Mouse (Mus musculus) kidney, adult 9 months (tissue): ENCODE measurements around the gene Sae1.

Experiments
- DNase-seq: peaks from one replicate; pipeline ENCODE4 v3.0.0; 2022

Gene Sae1

DNA sequence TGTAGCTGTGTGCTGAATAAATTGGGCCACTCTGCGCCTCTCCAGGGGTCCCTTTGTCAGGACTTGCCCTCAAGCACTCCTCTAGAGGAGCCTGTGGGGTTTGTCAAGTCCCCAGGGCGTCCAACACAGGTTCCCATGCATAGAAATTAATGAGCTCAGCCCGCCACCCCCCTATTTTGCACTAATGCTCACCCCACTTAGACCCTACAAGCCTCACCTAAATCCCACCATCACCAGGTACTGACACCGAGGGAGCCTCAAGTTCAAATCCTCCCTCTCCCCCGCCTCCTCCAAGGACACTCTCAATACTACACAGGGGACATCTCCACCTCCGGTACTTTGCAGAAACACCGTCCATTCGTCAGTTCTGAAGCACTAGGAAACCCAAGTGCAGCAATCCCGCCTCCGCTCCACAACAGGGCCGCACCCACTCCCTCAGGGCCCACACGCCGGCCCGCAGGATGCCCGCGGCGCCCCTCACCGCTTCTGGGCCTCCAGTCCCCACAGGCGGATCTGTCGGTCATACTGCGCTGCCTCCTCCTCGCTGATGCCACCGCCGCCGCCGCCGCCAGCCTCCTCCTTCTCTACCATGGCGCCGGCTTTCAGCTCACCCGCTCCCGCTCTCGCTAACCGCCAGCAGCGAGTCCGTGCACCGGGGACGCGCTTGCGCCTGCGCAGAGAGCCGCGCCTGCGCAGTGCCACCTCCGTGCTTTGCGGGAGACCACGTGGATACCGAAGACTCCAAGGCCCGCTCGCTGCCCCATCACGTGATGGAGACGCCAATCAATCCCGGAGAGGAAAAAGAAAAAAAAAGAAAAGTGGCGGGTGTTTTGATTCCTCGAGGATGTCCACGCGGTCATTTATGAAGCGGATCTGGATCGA lies at the start of gene Sae1:
Gene Sae1 (minus strand): TSS at position 647 of the 882 bp plus-strand sequence.
- DNase-seq: peak; percentile 98

- DNase-seq: no peak
Observed at GRCm38 (mm10) chr7:16435088-16435487, 47.5 kb upstream of the Sae1 start.

GRCm38 (mm10) chr7:16433352-16433971 lies 45.9 kb upstream of the Sae1 start:
- no peak for DNase-seq

DNA sequence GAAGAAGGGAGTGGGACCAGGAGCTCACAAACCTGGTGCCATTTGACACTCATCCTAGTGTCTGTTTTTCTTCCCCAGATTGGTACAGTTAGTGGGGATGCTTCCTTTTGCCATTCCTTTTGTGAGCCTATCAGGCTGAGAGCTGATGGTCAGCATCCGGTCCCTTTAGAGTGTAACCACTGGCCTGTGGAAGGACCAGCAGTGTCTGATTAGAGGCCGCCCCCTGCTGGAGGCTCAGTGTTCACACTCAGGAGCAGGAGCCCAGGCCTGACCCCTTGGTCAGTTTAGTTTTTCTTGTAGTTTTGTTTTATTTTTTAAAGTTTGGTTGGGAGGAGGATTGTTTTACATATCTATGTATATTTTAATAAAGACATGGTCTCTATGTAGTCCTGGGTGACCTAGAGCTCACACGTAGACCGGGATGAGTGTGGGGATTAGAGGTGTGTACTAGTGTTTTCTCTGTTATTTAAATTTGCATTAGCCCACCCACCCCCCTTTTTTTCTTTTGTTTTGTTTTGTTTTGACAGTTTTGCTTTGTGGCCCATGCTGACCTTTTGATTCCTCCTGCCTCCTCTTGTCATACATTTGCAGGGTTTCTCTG lies 38.6 kb upstream of the Sae1 start:
- DNase-seq: peak; percentile 88

GRCm38 (mm10) chr7:16425721-16426120 lies 38.1 kb upstream of the Sae1 start:
- DNase-seq: no peak

- no peak for DNase-seq
Observed at GRCm38 (mm10) chr7:16423731-16424130, 36.1 kb upstream of the Sae1 start.

GRCm38 (mm10) chr7:16422222-16422856 lies 34.7 kb upstream of the Sae1 start:
- peak; percentile 62 for DNase-seq

DNA sequence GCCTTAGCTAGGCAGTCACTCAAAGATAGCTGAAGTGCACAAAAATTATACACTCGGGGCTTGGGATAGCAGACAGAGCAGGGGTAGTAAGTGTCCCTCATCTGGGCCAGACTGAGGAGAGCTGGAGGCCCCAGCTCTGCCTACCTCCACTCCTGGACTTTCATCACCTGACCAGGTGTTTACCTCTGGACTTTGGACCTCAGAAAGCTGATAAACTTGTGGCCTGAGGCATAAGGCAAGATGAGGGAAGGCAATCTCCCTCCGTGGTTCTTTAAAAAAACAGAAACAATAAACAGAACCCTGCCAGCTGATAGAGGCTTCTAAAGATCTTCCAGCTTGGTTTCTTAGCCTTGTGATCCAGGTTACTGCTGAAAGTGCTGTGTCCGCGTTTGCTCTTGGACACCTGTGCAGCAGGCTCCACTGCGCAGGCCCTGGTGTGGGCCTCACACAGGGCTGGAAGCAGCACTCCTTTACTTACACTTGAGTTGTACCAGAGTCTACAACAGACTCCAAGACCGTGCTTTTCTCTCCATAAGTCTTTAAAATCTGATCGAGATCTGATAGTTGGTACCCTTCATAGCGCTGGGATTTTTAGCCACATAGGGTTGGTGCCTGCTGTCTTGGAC lies 33.0 kb upstream of the Sae1 start:
- peak; percentile 51 for DNase-seq

DNA sequence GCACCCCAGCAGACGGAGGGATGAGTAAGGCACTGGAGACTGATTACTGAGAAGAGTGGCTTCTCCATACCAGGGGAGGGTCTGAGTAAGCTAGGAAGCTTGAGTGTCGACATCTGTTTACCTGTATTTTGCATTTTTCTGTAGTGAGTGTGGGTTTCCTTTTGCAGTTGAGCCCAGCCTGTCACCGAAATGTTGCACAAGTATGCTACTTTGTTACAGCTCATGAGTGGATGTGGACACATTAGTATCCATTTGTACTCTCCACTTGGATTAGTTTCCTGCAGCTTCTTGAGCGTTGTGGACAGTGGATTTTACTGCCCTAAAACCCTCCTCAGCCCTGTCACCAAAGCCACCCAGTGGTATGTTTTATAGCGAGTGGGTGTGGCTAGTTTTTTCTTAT lies 31.1 kb upstream of the Sae1 start:
- DNase-seq: no peak

DNA sequence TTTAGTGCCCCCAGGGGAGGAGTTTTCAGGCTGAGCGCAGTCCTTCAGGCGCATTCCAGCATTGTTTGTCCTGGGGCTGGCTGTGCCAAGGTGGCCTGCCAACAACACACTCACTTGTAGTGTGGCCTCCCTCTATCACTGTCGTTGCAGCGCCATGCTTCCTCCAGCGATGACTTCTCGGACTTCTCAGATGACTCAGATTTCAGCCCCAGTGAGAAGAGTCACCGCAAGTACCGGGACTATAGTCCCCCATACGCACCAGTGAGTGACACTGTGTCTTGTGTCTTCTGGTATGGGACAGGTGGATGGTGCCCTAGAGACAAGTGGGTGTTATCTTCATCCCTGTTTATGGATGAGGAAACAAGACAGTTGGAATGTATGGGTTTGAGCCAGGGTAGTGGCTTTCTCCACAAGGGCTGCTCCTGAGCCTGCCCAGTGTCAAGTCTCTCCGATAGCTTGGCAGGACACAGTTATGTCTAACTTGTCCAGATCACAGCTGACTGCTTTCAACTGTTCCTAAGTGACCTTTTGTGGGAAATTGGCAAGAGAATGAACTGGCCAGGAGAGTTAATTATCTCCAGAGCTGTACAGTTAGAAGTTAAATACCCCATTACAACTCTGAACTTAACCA lies 29.6 kb upstream of the Sae1 start:
- DNase-seq: peak; percentile 92

DNA sequence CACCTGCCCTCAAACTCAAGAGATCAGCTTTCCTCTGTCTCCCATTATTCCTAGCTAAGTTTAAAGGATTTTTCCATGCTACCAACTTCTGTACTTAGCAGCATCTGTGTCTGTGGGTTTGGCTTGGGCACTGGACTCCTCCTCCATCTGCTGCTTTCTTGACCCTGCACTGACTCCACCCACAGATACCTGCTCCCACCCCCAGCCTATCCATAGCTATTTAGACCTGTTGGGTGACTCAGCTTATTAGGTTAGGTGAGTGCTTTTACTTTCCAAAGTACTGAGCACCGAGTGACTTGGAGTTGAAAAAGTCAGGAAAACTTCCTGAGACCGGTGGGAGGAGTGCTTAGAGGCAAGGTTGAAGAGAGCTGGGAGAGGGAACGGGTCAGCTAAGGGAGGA lies 27.8 kb upstream of the Sae1 start:
- peak; percentile 76 for DNase-seq

GRCm38 (mm10) chr7:16412930-16413329 lies 25.3 kb upstream of the Sae1 start:
- no peak for DNase-seq

GRCm38 (mm10) chr7:16412220-16412896 lies 24.8 kb upstream of the Sae1 start:
- no peak for DNase-seq

DNA sequence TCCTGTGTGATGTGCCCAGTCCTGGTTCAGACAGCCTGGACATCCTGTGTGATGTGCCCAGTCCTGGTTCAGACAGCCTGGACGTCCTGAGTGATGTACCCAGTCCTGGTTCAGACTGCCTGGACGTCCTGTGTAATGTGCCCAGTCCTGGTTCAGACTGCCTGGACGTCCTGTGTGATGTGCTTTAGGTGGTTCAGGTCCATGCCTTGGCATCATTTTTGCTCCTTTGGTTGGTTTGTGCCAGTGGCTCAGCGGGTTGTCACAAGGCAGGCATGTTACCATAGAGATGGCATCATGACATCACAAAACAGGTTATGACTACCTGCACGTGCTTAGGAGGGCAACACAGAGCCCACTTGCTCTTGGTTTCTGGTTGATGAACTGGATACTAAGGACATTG lies 23.5 kb upstream of the Sae1 start:
- no peak for DNase-seq

- no peak for DNase-seq
Observed at GRCm38 (mm10) chr7:16406978-16407377, 19.4 kb upstream of the Sae1 start.

DNA sequence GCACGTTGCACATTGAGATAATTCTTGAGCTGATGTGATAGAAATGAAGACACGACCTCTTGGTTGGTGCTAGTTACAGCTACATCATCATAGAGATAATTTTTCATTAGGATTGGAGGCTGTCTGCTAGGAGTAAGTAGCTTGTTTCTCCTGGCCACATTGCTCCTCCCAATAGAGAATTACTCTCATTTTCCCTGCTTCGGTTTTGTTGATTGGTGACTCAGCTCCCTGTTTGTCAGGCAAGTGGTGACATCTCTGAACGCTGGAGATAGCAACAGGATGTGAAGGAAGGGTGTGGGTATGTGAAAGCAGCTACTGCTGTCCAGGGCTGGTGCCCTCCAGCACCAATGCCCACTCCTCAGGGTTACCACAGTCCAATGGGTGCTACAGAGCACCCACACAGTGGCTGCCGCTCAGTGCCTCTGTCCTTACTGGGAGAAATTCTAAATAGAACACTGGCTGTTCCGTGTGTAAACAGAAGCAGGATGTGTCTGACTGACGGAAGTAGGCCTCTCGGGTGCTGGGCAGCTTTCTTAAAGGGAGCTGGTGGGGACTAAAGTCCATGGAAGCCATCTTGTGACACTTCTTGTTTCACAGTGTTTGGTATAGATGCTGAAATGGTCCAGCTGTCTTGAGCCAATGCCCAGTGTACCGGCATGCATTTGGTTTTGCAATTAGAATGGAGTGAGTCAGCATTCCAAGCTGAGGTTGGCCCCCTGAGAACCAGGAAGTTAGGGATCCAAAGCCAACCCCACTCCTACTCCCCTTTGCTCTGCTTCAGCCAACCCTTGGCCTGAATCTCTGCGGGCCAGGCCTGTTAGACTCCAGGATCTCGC lies 18.1 kb upstream of the Sae1 start:
- DNase-seq: peak; percentile 76

DNA sequence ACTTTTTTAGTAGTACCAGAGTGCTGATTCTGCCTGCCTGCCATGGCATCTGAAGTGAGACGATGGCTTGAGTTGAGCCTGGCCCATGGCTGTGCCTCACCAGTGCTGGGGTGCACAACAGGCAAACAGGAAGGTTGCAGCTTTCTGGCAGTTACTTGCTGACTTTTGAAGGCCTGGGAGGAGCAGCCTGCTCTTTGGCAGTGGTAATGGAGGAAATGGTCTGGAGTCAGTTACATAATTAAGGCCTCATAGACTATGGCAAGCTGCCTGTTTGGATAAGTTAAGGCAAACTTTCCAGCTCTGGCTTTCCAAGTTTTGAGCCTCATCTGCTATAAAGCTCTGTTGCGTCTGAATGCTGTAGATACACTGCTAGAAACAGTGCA lies 17.5 kb upstream of the Sae1 start:
- peak; percentile 81 for DNase-seq

- peak; percentile 35 for DNase-seq
Observed at GRCm38 (mm10) chr7:16404315-16405072, 16.9 kb upstream of the Sae1 start.

DNA sequence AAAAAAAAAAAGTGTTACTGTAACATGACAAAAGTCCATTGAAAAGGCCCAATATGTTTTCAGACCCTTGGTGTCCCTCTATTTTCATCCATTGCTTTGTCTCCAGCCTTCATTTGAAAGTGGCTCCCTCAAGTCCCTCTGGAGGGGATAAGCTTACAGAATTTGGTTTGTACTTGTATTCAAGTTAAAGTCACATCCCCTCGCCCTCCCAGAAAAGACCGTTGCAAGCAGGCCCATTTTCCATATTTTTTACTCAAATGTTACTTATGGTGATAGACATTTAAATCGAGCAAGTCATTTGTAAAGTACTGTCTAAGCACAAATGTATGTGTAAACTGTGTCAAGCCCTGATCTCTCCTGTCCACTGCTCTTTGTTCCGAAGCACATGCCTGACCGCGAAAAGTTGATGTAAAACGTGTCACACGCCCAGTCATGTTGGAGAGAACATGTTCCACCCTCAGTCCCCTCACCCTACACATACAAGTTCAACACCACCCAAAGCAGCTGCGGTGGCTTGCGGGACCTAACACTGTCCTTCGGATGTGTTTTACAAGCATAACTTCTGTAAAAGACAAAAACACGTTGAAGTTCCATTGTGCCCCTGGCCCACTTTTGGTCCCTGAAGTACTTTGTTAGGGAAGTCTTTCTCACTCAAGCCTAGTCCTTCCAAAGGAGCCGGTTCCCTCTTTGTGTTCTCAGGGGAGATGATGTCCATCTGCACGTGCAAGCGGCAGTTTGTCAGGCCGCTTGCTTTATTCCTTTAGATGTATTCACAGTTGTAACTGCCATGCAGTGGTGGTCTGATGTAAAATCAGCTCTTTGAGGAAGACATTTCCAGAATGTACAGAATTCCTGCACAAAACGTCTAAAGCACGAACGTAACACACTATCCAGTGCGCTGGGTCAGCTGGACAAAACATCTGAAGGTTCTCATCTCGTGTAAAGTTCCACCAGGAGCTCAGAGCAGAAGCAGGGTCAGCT lies 15.7 kb upstream of the Sae1 start:
- peak; percentile 35 for DNase-seq
